Mouse (Mus musculus) frontal cortex, postnatal 36 days (tissue): ENCODE measurements around the gene Sec22b.

ENCODE experiments used
- DNase-seq, 2 experiments: peaks; one replicate each; pipeline ENCODE4 v3.0.0; 2022; ENCODE audit warnings: low spot score in 2 of 2

Gene Sec22b

GRCm38 (mm10) chr3:97940511-97941204, 39.7 kb downstream of the Sec22b start:
- no peak for DNase-seq

- DNase-seq = no peak
These were observed 40.7 kb downstream of the Sec22b start for GRCm38 (mm10) chr3:97941440-97942259.

DNA sequence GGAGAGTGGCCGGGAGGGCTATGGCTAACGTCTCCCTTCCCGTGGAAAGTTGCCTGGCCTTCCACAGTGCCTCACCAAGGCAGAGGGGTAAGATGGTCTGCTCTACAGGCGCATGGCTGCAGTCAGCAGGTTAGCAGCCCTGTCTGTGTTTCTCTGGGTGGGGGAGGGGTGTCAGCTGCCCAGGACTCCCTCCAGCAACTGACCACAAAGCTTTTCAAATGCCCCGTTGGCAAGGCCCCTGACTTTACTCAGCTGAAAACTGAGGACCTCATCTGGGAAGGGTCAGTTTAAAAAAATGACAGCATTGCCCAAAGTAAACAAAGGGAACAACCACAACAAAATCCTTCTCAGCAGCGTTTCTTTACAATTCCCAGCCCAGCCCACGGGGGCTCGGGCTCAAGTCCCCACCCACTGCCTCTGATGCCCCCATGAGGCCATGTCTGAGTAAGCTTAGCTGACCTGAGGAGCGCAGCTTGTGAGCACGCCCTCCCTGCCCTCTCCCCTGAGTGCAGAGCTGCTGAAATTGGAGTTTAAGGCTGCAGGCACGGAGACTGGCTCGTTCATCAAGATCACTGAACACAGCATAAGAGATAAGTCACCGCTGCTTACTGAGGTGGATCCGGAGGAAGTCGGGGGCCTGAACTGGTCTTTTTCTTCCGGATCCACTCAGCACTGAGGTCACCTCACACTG, 41.4 kb downstream of the Sec22b start:
- no peak for DNase-seq

DNA sequence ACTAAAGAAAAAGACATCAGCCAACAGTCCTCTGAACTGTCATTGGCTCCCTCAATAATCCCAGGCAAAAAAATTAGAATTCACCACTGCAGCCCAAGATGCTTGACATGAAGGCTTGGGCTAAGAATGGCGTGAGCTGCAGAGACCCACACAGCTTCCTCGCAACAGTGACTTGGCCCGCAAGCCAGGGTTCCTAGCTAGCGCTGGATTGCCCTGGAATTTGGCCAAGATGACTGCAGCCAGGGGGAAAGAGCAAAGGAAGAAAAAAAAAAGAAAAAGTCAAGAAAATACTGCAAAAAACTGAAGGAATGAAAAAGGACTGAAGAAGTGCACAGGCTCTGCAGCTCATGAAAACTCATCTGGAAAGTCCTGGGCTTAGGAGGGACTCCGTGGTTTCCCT, 43.5 kb downstream of the Sec22b start:
- no peak for DNase-seq

GRCm38 (mm10) chr3:97946439-97946838, 45.4 kb downstream of the Sec22b start:
- DNase-seq = no peak

GRCm38 (mm10) chr3:97948518-97948917, 47.5 kb downstream of the Sec22b start:
- DNase-seq = no peak

DNA sequence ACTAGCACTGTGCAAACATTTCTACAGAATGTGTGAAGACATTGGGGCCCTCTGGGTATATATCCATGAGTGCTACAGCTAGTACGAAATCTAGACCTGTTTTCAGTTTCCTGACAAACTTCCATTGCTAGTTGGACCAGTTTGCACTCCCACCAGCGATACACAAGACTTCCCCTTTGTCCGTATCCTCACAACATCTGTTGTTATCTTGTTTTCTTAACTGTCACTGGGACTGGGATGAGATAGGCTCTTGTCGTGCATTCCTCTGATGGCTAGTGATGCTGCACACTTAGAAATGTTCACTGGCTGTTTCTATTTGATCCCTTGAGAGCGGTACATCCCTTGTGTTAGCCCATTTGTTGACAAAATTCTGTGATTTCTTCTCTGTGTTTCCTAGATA, 49.0 kb downstream of the Sec22b start:
- no peak for DNase-seq

- DNase-seq = no peak
These were observed 50.1 kb downstream of the Sec22b start for GRCm38 (mm10) chr3:97951134-97951533.

DNA sequence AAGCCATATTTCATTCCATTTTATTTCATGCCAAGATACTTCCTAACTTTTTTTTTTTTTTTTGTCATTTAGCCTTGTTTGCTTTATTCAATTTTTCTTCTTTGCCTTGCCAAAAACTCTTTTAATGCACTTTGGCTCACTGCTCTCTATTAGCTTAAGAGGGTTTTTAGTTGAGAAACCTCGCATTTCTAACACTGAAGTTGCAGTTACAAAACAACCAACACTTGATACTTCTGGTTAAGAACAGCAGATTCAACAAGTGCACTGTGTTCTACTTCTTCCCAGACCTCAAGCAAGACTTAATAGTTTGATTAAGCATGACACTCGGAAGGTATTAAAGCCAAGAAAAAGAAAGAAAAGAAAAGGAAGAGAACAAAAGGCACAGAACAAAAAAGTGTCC, 52.2 kb downstream of the Sec22b start:
- DNase-seq = no peak

GRCm38 (mm10) chr3:97956322-97956721, 55.3 kb downstream of the Sec22b start:
- DNase-seq = no peak

DNA sequence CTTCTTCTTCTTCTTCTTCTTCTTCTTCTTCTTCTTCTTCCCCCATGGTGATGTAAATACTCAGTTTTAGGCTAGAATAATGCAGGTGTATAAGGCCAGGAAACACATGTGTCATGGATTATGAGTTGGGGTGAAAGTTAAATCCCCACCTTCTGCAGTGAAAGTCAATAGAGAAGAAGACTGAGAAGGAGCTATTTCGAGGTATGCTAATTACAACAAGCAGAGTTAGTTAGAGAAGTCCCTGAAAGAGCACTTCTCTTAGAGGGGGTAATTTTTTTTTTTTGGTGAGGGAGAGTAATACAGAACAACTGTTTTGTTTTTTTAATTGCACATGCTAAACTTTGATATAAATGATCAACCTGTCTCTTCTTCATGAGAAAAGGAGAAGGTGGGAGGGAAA, 55.9 kb downstream of the Sec22b start:
- no peak for DNase-seq

GRCm38 (mm10) chr3:97960783-97961594, 60.0 kb downstream of the Sec22b start:
- DNase-seq = no peak

DNA sequence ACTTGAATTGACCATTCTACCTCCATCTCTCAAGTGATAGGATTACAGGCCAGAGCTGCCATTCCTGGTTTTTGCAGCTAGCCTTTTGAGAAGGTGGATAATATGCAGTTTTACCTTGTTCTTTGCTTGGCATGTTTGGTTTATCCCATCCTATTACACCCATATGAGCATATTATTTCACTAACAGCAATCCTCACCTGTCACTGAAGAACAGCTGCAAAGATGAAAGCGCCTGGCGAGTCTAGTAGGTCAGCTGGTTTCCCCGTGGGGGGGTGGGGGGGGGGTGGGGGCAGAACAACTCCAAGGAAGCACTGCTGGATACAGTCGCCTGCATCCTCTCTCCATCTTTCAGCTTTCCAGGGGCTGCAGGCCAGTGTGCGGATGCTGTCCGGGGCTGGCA, 61.0 kb downstream of the Sec22b start:
- DNase-seq = no peak

GRCm38 (mm10) chr3:97964878-97965353, 63.9 kb downstream of the Sec22b start:
- DNase-seq = no peak

DNA sequence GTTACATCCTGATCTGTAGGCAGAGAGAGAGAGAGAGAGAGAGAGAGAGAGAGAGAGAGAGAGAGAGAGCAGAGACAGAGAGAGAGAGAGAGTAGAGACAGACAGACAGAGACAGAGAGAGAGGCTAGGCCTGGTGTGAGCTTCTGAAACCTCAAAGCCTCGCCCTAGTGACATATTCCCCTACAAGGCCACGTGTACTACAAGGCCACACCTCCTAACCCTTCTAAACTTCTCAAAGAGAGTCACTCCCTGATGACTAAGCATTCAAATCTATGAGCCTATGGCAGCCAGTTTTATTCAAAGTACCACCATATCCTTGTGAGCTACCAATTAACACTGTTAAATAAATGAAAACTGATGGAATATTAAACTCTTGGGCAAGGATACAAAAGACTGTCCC, 66.6 kb downstream of the Sec22b start:
- DNase-seq = no peak

GRCm38 (mm10) chr3:97968191-97968590, 67.2 kb downstream of the Sec22b start:
- no peak for DNase-seq

DNA sequence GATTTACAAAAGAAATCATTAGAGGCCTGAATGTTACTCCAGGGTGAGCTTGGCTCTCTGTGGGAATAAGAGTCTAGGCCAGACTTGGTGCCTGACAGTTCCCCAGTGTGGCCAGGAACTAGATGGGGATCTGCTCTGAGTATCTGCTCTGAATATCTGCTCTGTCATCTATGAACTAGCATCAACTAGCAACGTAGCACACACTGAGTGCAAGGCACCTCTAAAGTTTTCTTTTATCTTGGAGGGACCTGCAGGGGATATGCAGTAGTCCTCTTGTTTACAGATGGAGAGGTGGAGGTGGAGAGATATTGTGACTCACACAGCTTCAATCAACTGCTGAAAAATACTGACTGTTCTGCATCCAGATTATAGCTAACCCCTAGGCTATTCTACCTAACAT, 68.0 kb downstream of the Sec22b start:
- no peak for DNase-seq

DNA sequence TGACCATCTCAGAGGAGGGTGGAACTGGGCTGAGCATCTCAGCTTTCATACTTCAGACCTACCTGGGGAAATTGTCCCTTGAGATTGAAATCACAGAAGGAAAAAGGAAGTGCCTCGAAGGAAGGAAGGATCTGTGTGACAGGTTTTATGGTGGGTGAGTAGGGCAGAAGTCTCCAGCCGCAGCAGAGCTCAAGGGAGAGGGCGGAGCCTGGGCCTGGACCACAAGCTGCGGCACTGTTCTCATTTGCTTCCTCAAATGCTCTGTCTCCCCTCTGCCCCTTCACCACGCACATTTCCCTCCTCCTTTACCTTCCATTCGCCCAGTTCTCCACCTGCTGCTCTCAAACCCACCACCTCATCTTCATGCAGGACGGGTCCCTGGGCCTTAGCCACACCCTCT, 70.1 kb downstream of the Sec22b start:
- DNase-seq = no peak

DNA sequence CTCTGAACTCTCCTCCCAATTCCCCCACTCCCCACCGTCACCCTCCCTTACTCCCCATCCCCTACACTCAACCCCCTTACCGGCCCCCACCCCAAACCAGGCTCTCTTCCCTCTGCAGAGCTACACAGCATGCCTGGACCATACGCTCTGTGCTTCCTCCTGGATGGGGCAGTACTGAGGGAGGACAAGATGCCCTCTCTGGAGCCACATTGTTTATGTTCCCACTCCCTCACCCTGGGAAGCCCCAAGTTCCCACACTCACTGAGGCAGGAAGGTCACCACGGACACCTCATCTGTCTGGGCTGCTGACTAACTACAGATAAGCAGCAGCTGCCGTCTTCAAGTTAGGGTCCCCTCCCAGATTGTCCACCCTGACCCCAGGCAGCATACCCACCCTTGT, 71.2 kb downstream of the Sec22b start:
- DNase-seq = no peak

GRCm38 (mm10) chr3:97972707-97973106, 71.7 kb downstream of the Sec22b start:
- DNase-seq = no peak
